Mouse (Mus musculus) thymus, adult 2 months (tissue): ENCODE data around the gene Pik3c2a. TPM values are rescaled to one million over a fixed set of nuclear protein-coding genes. Genes with fewer than 3 reads are reported as not detected.
"Not testable (repeated sequence)": the region's sequence is repeated elsewhere in the genome, so short reads cannot be mapped to it uniquely, and the experiment has no call there.

Source experiments
- DNase-seq: peaks from one replicate; pipeline ENCODE4 v3.0.0; 2021
- H3K27ac ChIP-seq: fragments of 200-500 bp; 2 replicates; pipeline ENCODE4 v1.5.1; 2012; ENCODE audit warnings: low read length, control low read depth; ENCODE audit not compliant: control insufficient read depth, insufficient read depth
- H3K27me3 ChIP-seq: fragments of 200-500 bp; 2 replicates; pipeline ENCODE4 v1.6.1; 2012; ENCODE audit warnings: mild to moderate bottlenecking, low read length, moderate library complexity, mixed read lengths; ENCODE audit not compliant: control insufficient read depth, insufficient read depth
- H3K36me3 ChIP-seq: fragments of 200-500 bp; 2 replicates; pipeline ENCODE4 v1.6.1; 2012; ENCODE audit warnings: mild to moderate bottlenecking, low read length, moderate library complexity; ENCODE audit not compliant: control insufficient read depth, insufficient read depth
- H3K4me1 ChIP-seq: fragments of 200-500 bp; replicated peaks from 2 replicates; pipeline ENCODE4 v1.6.1; 2012; ENCODE audit warnings: low read length; ENCODE audit not compliant: control insufficient read depth, insufficient read depth
- H3K4me3 ChIP-seq: fragments of 200-500 bp; 2 replicates; pipeline ENCODE4 v1.5.1; 2012; ENCODE audit warnings: mild to moderate bottlenecking, low read length, control low read depth, moderate library complexity; ENCODE audit not compliant: control insufficient read depth, insufficient read depth
- CTCF ChIP-seq: fragments of 200-500 bp; IDR thresholded peaks from 2 replicates; pipeline ENCODE4 v1.5.1; 2012; ENCODE audit warnings: mild to moderate bottlenecking, control low read depth, low read length, moderate library complexity, borderline replicate concordance; ENCODE audit not compliant: control insufficient read depth, poor library complexity, insufficient read depth; ENCODE audit errors: extremely low read depth
- POLR2A ChIP-seq: fragments of 200-500 bp; IDR thresholded peaks from 2 replicates; pipeline ENCODE4 v1.6.1; 2012; ENCODE audit warnings: mild to moderate bottlenecking, low read length, control low read depth, moderate library complexity; ENCODE audit not compliant: control insufficient read depth, poor library complexity, insufficient read depth; ENCODE audit errors: extremely low read depth
- WGBS: fragments of 180-500 bp; shearing (Covaris S2); methylation state at CpG from one replicate; pipeline ENCODE4 v1.1.7; 2018; 5-methylcytosine and 5-hydroxymethylcytosine counted together
- polyA plus RNA-seq: library from polyadenylated mRNA; depleted of rRNA; stranded (reverse); fragments of >200 nt; gene quantifications from 2 replicates; pipeline ENCODE4 v1.2.3, GENCODE M21; 2012

The Pik3c2a gene
- polyA plus RNA-seq, 1 experiment, result 5.0 TPM

DNA sequence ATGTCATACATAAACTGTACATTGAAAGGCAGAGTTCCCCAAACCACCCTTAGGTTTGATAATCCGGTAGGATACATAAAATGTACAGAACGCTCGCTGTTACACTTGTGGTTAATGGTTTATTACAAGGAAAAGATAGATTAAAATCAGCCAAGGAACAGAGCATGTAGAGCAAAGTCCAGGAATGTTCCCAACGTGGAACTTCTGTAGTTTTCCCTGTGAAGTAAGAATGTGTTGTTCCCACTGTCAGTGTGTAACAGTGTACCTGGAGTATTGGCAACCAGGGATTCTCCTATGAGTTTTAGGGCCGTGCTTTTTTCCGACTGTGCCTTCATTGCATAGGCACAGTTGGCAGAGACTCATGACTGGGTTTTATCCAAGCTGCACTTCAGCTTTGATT lies 17.5 kb downstream of the Pik3c2a start:
- 94% methylated on average over 6 of the region's 6 CpGs for WGBS

DNA sequence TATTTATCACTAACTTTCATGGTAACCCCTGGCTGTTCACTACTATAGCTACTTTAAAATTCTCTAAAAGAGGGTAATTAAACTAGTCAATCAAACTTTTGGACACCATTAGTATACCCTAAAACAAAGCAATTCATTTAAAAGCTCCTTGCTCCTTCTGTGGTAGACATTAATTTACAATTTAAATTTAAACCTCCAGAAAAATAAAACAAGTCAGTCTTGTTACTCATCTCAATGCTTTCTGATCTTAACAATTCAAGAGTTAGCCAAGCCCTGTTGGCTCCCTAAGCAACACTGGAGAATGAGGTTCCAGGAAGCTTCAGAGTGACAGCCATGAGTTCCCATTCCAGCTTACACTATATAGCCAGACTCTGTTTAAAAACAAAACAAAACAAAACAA lies 22.2 kb downstream of the Pik3c2a start:
- H3K4me1 ChIP-seq, result no peaks in the 10 kb centered on the region
- DNase-seq, result no peak
- H3K27me3 ChIP-seq, result no peaks in the 10 kb centered on the region
- no peak overlapping the region for H3K27ac ChIP-seq
- no peak overlapping the region for H3K4me3 ChIP-seq
- 0 out of 2 replicates have a peak, but pooled peaks cover 7% of the 10 kb centered on the region for H3K36me3 ChIP-seq
- TF ChIP-seq POLR2A (no peak), CTCF (no peak)

More for the DNA sequence above, 17.5 kb downstream of the Pik3c2a start:
- Histone ChIP-seq H3K4me1 (no peaks in the 10 kb centered on the region), H3K27ac (no peak overlapping the region), H3K27me3 (no peaks in the 10 kb centered on the region), H3K4me3 (no peak overlapping the region), H3K36me3 (no peaks in the 10 kb centered on the region)
- no peak for TF ChIP-seq CTCF
- no peak for TF ChIP-seq POLR2A
- DNase-seq, result no peak

- Histone ChIP-seq H3K4me3 (no peak overlapping the region), H3K36me3 (peaks cover 2% of the 10 kb centered on the region; the same call in 1 of the 2 replicates), H3K27ac (peak overlapping the region; percentile 53), H3K4me1 (peaks cover 3% of the 10 kb centered on the region), H3K27me3 (no peaks in the 10 kb centered on the region)
- no peak for TF ChIP-seq POLR2A
- no peak for TF ChIP-seq CTCF
- WGBS, result 2% methylated on average over 1 of the region's 1 CpGs
- no peak for DNase-seq
Measured at GRCm38 (mm10) chr7:116409438-116409837, 33.8 kb downstream of the Pik3c2a start.

DNA sequence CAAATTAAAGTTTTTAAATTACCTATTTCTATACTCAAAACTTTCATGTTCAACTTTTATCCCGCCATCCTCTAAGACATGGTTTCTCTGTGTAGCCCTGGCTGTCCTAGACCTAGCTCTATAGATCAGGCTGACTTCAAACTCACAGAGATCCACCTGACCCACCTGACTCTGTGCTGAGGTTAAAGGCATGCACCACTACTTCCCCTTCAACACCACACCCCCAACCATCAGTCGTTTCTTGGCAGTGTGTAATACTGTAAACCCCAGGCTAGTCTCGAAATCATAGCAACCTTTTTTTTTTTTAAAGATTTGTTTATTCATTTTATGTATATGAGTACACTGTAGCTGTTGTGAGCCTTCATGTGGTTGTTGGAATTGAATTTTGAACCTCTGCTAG lies 50.9 kb downstream of the Pik3c2a start:
- no peak overlapping the region for H3K27ac ChIP-seq
- H3K4me3 ChIP-seq, result no peak overlapping the region
- no peaks in the 10 kb centered on the region for H3K27me3 ChIP-seq
- no peak for DNase-seq
- 37% methylated on average over 3 of the region's 3 CpGs for WGBS
- TF ChIP-seq CTCF, result no peak
- no peak for TF ChIP-seq POLR2A
- H3K4me1 ChIP-seq, result no peaks in the 10 kb centered on the region
- no peaks in the 10 kb centered on the region for H3K36me3 ChIP-seq

GRCm38 (mm10) chr7:116387389-116387788 lies 55.9 kb downstream of the Pik3c2a start:
- not testable (repeated sequence) for H3K4me3 ChIP-seq, H3K4me1 ChIP-seq, H3K27me3 ChIP-seq, DNase-seq, H3K27ac ChIP-seq, H3K36me3 ChIP-seq
- 96% methylated on average over 2 of the region's 2 CpGs for WGBS

GRCm38 (mm10) chr7:116379181-116379580 lies 64.1 kb downstream of the Pik3c2a start:
- not testable (repeated sequence) for H3K4me1 ChIP-seq, DNase-seq, H3K27ac ChIP-seq

GRCm38 (mm10) chr7:116374284-116374683 lies 69.0 kb downstream of the Pik3c2a start:
- no peak overlapping the region for H3K27ac ChIP-seq
- no peak for DNase-seq
- 98% methylated on average over 1 of the region's 1 CpGs for WGBS
- peaks cover 3% of the 10 kb centered on the region; the same call in 1 of the 2 replicates for H3K4me1 ChIP-seq
- TF ChIP-seq POLR2A (no peak), CTCF (no peak)
- no peak overlapping the region for H3K4me3 ChIP-seq
- peaks cover 16% of the 10 kb centered on the region; the same call in 1 of the 2 replicates for H3K36me3 ChIP-seq
- H3K27me3 ChIP-seq, result no peaks in the 10 kb centered on the region

More at GRCm38 (mm10) chr7:116379181-116379580, 64.1 kb downstream of the Pik3c2a start:
- not testable (repeated sequence) for H3K4me3 ChIP-seq, H3K27me3 ChIP-seq
- WGBS, result over 99% methylated on average over 6 of the region's 6 CpGs
- peaks cover 11% of the 10 kb centered on the region; the same call in 1 of the 2 replicates for H3K36me3 ChIP-seq
